Mouse (Mus musculus) brain, embryonic 18.5 days (tissue): Measurements from ENCODE around the gene Grap.

Source experiments
- DNase-seq: peaks from one replicate; pipeline ENCODE4 v3.0.0-alpha.2; 2012; ENCODE audit warnings: low read depth, low spot score

The Grap gene

DNA sequence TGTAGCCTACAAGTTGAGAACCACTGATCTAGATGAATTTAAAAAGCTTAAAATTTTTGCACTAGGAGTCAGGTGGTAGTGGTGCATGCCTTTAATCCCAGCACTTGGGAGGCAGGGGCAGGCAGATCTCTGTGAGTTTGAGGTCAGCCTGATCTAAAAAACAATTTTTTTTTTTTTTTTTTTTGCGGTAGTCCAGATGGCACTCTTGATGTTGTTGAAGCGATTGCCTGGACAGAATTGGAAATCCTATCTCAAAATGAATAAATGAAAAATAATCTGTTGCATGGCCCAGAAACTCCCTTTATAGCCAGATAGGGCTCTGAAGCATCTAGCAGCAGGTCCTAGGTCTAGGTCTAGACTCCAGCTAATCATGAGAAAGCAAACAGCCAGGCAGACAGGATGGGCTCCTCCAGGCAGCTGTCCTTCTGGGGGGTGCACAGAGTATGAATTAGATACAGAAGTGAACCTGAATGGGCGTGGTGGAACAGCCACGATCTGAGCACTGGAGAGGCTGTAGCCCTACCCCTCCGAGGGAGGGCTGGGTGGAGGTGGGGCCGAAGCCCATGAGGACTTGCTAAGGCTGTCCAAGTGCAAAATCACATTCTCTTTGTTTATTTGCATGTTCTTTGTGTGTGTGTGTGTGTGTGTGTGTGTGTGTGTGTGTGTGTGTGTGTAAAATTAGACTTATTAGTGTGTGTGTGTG is 3.2 kb downstream of the Grap start:
- no peak for DNase-seq

DNA sequence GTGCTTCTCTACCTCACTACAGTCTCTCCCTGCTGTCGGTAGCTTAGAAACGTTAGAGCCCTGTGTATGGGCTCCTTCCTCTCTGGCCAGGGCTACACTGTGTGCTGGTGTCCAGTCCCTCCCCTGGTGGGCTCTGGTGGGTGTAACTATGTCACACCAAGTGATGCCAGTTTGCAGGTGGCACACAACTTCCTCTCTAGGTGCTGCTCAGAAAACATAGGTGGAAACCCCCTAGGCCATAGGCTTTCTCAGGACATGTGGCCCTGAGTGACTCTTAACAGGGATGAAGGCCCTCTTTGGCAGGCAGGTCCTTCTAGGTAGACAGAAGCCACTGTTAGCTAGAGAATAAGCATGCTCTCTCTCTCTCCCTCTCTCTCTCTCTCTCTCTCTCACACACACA is 4.4 kb downstream of the Grap start:
- no peak for DNase-seq

DNA sequence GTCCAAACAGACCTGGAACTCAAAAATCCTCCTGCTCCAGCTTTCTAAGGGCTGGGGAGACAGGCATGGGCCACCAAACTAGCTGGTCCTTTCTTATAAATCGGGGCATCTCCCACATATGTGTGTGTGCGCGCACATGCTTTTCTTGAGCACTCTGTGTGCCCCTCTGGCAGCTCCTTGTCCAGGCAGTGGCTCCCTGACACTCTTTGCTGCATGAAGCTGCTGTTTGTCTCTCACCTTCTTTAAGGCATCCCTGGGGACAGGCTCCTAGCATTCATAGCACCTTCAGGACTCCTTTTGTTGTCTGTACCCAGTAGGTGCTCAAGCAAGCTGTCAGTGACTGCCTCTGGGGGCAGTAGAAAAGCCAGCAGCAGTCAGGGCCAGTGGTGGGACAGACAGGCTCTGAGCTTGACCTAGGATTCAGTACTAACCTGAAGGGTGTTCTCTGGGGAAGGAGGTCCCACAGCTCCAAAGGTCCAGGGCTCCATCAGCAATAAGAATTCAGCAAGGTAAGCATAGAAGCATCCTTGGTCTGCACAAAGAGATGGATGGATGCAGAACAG is 5.4 kb downstream of the Grap start:
- DNase-seq: no peak

DNA sequence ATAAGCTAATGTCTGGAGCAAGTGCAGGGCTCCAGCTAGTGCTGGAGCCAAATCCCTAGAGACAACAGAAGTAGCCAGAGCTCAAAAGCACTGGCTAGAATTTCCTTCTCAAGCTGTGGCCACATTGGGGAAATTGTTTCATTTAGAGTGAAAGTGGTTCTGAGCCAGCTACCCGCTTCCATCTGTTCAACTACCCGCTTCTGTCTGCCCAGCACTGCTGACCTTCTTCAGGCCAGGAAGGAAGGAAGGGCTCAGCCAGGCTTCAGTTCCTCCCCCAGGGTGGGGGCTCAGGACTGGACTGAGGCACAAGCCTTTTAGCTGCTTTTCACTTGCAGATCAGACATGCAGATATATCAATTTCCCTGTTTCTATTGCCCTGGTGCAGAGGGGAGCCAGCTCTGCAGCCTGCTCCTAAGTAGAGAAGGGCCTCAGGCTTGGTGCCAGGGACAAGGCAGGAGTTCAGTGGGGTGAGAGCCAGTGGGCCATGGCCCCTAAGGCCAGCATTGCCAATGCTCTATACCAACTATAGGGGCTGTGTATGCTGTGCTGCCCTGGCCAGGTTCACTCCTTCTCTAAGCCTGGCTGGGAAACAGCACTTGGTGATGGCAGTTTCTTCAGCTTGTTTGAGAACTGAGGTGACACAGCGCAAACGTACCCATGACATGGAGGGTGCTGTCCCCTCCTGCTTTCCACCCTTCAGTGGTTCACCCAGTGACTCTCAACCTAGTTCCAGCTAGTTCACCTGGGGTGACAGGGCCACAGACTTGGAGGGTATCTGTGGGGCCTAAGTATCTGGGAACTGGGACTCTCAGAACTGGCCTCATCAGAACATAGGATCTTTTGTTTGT is 6.2 kb downstream of the Grap start:
- DNase-seq: no peak

- DNase-seq: no peak
Observed at GRCm38 (mm10) chr11:61660001-61660400, 6.9 kb downstream of the Grap start.

- DNase-seq: no peak
Observed at GRCm38 (mm10) chr11:61660806-61661392, 7.8 kb downstream of the Grap start.

- DNase-seq: no peak
Observed at GRCm38 (mm10) chr11:61662189-61662588, 9.1 kb downstream of the Grap start.

DNA sequence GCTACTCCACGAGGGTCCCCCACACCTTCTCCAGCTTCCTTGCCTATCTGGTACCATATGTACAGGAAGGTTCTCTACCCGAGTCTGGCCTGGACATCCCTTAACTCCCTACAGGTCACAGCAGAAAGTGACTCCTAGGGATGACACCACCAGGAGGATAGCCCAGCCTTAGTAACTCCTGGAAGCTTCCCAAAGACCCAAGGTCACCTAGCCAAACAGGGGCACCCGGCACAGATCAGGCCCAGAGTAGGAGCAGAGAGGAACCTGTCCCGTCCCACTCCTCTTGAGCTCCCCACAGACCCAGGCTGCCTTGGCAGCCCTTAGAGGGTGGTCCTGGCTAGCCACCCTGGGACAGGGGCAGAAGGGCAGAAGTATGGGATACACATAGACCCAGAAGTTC is 12.3 kb downstream of the Grap start:
- DNase-seq: no peak

DNA sequence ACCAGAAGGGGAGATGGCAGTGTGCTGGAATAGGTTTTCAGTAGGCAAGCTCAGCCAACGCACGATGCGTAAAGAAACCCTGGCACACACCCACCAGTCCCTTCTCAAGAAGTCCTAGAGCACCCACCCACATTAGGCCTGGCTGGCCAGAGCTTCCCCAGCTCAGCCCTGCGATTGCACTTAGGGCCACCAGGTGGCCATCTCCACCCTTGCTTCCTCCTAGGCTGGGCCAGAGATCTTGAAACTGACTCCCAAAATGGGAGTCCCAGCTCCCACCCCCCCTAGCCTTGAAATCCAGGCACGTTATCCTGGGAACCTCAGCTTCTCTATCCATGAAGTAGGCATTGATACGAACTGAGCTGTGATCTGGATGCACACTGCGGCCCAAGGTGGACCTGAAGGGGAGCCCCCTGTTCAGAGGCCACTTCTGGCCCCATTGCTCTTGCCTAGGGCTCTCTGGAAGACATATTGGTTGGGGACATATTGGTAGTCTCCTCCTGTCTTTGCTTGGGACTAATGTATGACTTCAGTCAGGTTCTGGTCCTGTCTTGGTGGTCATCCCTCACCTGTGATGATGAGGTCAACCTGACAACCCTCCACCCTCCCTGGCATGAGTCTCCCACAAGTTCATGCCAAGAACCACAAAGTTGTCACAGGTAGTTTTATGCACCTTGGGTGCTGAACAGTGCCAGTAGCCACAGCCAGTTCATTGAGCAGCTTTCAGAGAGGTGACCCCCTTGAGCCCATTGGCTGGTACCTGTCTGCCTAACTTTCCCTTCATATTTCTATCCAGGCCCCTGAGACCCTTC is 13.1 kb downstream of the Grap start:
- no peak for DNase-seq

GRCm38 (mm10) chr11:61667248-61667647 is 14.2 kb downstream of the Grap start:
- DNase-seq: no peak

DNA sequence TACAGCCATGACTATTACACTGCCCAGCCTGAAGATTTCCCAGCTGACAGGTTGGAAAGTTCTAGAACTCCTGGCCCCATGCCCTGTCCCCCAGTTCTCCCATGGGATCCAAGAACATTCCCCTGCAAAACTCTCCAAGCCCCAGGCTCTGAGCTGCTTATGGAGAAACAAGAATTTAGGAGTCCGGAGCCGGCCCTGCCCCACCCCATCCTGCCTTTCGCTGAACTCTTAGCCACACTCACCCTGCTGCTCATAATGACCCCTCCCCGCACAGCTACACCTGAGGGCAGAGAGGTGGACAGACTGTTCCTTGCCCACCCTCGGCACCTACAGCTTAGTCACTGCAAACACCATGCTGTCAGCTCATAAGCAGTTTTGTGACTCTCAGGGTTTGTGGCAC is 14.7 kb downstream of the Grap start:
- DNase-seq: no peak

- DNase-seq: no peak
Observed at GRCm38 (mm10) chr11:61669492-61670490, 16.7 kb downstream of the Grap start.

DNA sequence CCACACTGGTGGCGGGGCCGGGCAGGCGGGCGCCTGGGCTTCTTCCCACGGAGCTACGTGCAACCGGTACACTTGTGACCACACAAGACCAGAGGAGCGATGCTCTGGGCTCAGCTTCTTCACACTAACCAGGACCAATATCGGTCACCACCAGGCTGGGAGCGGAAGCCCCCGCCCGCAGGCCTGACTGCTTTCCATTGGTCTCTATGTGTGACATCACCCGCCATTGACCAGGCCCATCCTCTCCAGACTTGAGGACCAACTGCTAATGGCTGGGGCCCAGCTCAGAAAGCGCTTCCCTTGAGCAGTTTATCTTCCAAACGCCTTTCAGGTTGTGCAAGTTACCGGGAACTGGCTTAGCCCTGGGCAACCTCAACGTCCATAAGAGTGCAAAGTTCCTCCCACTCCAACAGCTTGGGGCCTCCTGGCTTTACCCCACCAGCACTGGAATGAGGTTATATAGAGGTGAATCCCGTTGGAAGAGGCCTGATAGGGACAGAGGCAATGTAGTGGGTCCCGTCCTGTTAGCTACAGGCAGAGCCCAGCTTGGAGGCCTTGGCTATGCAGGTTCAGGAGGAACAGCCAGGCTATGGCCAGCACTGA is 18.8 kb downstream of the Grap start:
- no peak for DNase-seq

- DNase-seq: no peak
Observed at GRCm38 (mm10) chr11:61673686-61674085, 20.6 kb downstream of the Grap start.

DNA sequence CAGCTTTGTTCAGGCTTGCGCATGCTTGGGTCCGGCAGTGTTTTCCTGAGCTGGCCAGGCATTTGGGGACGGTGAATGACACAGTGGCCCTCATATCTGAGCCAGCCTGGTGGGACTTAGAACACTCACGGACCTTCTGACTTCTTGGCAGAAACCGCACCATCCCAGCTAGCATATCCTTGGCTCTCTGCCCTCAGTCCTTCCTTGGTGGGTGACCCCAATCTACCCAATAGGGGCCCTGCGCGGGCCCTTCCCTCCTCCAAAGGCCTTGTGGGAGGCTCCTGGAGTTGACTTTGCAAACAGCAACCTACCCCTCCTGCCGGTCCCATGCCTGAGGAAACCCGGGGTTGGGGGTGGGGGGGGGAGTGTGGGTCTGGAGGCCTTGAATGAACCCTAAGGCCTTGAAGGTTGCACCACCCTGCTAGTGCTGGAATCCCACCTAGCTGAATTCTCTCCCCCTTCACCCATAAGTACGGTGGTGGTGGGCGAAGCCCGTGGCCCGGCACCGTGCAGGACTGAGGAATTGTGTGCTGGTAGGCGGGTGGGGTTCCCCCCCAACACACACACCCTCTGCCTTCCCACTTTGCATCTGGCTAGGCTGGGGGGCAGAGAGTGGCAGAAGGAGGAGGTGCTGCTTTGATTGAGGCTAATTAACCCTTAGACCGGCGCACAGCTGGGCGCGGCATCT is 21.2 kb downstream of the Grap start:
- DNase-seq: no peak

GRCm38 (mm10) chr11:61674839-61675159 is 21.7 kb downstream of the Grap start:
- DNase-seq: no peak

DNA sequence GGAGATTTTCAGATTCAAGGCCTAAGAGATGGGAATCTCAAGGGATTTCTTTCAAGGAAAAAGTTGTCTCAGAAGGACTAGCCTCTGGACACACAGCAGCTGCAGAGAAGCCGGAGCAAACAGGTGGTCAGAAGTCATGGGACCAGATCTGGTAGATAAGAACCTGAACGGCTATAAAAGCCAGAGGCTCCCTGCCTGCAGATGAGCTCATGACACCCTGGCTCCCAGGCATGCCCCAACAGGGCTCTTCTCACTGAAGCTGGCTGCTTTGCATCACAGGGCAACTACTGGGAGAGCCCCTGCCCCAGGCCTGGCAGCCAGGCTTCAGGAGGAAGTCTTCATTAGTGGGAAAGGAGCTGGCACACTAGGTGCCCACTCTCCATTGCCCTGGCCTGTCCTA is 22.3 kb downstream of the Grap start:
- no peak for DNase-seq

GRCm38 (mm10) chr11:61676216-61676854 is 23.3 kb downstream of the Grap start:
- DNase-seq: no peak

GRCm38 (mm10) chr11:61677709-61678108 is 24.6 kb downstream of the Grap start:
- DNase-seq: no peak
